Mouse (Mus musculus) lung, embryonic 14.5 days (tissue): Measurements from ENCODE around the gene Lemd2. TPM values are rescaled to one million over a fixed set of nuclear protein-coding genes. Genes with fewer than 3 reads are reported as not detected.

Experiments
- ATAC-seq: fragments of 200-750 bp; cut with Nextera tagmentation; 2 replicates; pipeline ENCODE4 v1.8.0; 2017; ENCODE audit warnings: mild to moderate bottlenecking, moderate TSS enrichment, moderate library complexity; ENCODE audit not compliant: insufficient read depth
- DNase-seq: peaks from one replicate; pipeline ENCODE4 v3.0.0-alpha.2; 2015
- H3K27ac ChIP-seq: fragments of 300-500 bp; sonication (generic); 2 replicates; pipeline ENCODE4 v1.5.1; 2014; ENCODE audit warnings: low read depth, mild to moderate bottlenecking, moderate library complexity
- H3K27me3 ChIP-seq: fragments of 300-500 bp; sonication (generic); 2 replicates; pipeline ENCODE4 v1.6.1; 2014; ENCODE audit warnings: low read length, control low read depth; ENCODE audit not compliant: insufficient read depth
- H3K36me3 ChIP-seq: fragments of 300-500 bp; sonication (generic); 2 replicates; pipeline ENCODE4 v1.6.1; 2014; ENCODE audit warnings: control low read depth; ENCODE audit not compliant: insufficient read depth
- H3K4me1 ChIP-seq: fragments of 300-500 bp; sonication (generic); 2 replicates; pipeline ENCODE4 v1.6.1; 2014; ENCODE audit warnings: antibody characterized with exemption, control low read depth; ENCODE audit not compliant: insufficient read depth
- H3K4me2 ChIP-seq: fragments of 300-500 bp; sonication (generic); 2 replicates; pipeline ENCODE4 v1.6.1; 2014; ENCODE audit warnings: mild to moderate bottlenecking
- H3K4me3 ChIP-seq: fragments of 300-500 bp; sonication (generic); 2 replicates; pipeline ENCODE4 v1.5.1; 2014; ENCODE audit warnings: low read depth, low read length
- H3K9ac ChIP-seq: fragments of 300-500 bp; sonication (generic); 2 replicates; pipeline ENCODE4 v1.6.1; 2014
- H3K9me3 ChIP-seq: fragments of 300-500 bp; sonication (generic); 2 replicates; pipeline ENCODE4 v1.6.1; 2016; ENCODE audit warnings: low read depth, low read length, control low read depth
- CTCF ChIP-seq: IDR thresholded peaks from 2 replicates; pipeline ENCODE4 v1.5.1; 2016; ENCODE audit warnings: antibody characterized with exemption, low read depth
- WGBS: fragments of 180-500 bp; shearing (Covaris S2); extraction: QIAGEN DNeasy Blood & Tissue Kit; methylation state at CpG from one replicate; pipeline ENCODE4 v1.1.7; 2014; 5-methylcytosine and 5-hydroxymethylcytosine counted together
- polyA plus RNA-seq: library from polyadenylated mRNA; unstranded; fragments of >200 nt; fragmentation: Nextera tagmentation; extraction: Ambion mirVana; gene quantifications from 2 replicates; pipeline ENCODE4 v1.2.1, GENCODE M21; 2014

The Lemd2 gene
- polyA plus RNA-seq, 1 experiment from 2014 or later: 20.4 TPM

- Histone ChIP-seq H3K27ac (no peak overlapping the region), H3K4me1 (no peaks in the 10 kb centered on the region), H3K9ac (no peak overlapping the region), H3K4me3 (no peak overlapping the region), H3K9me3 (no peaks in the 10 kb centered on the region), H3K27me3 (no peaks in the 10 kb centered on the region), H3K36me3 (peaks cover 29% of the 10 kb centered on the region), H3K4me2 (no peak overlapping the region)
- DNase-seq (no peak), ATAC-seq (no peak)
- WGBS: 52% methylated on average over 5 of the region's 5 CpGs
- no peak for TF ChIP-seq CTCF
Observed at GRCm38 (mm10) chr17:27187059-27187458, 17.2 kb downstream of the Lemd2 start.

GRCm38 (mm10) chr17:27186068-27186467 is 18.2 kb downstream of the Lemd2 start:
- no peak for TF ChIP-seq CTCF
- H3K4me2 ChIP-seq: no peak overlapping the region
- no peak overlapping the region for H3K4me3 ChIP-seq
- no peak overlapping the region for H3K27ac ChIP-seq
- H3K27me3 ChIP-seq: no peaks in the 10 kb centered on the region
- DNase-seq (no peak), ATAC-seq (no peak)
- H3K9me3 ChIP-seq: no peaks in the 10 kb centered on the region
- H3K36me3 ChIP-seq: peaks cover 19% of the 10 kb centered on the region; the same call in 1 of the 2 replicates
- no peaks in the 10 kb centered on the region for H3K4me1 ChIP-seq
- 84% methylated on average over 3 of the region's 3 CpGs for WGBS
- H3K9ac ChIP-seq: no peak overlapping the region

GRCm38 (mm10) chr17:27183667-27184292 is 20.5 kb downstream of the Lemd2 start:
- no peak for DNase-seq
- Histone ChIP-seq H3K36me3 (no peaks in the 10 kb centered on the region), H3K4me1 (no peaks in the 10 kb centered on the region), H3K27me3 (no peaks in the 10 kb centered on the region), H3K27ac (no peak overlapping the region), H3K9me3 (no peaks in the 10 kb centered on the region), H3K4me2 (no peak overlapping the region), H3K4me3 (no peak overlapping the region), H3K9ac (no peak overlapping the region)
- TF ChIP-seq CTCF: no peak
- 84% methylated on average over 12 of the region's 12 CpGs for WGBS
- no peak for ATAC-seq

- no peaks in the 10 kb centered on the region for H3K9me3 ChIP-seq
- no peak overlapping the region for H3K4me2 ChIP-seq
- no peaks in the 10 kb centered on the region for H3K4me1 ChIP-seq
- ATAC-seq (no peak), DNase-seq (no peak)
- no peaks in the 10 kb centered on the region for H3K36me3 ChIP-seq
- no peak overlapping the region for H3K4me3 ChIP-seq
- H3K27ac ChIP-seq: no peak overlapping the region
- H3K9ac ChIP-seq: no peak overlapping the region
- TF ChIP-seq CTCF: no peak
- H3K27me3 ChIP-seq: no peaks in the 10 kb centered on the region
- 77% methylated on average over 5 of the region's 5 CpGs for WGBS
Observed at GRCm38 (mm10) chr17:27182401-27182800, 21.9 kb downstream of the Lemd2 start.

GRCm38 (mm10) chr17:27181666-27182065 is 22.6 kb downstream of the Lemd2 start:
- TF ChIP-seq CTCF: peak; percentile 56
- no peak overlapping the region for H3K9ac ChIP-seq
- H3K36me3 ChIP-seq: no peaks in the 10 kb centered on the region
- H3K4me3 ChIP-seq: no peak overlapping the region
- H3K27ac ChIP-seq: no peak overlapping the region
- ATAC-seq (peak; percentile 28; the same call in 1 of the 2 replicates), DNase-seq (peak; percentile 32)
- H3K9me3 ChIP-seq: no peaks in the 10 kb centered on the region
- H3K4me1 ChIP-seq: no peaks in the 10 kb centered on the region
- H3K4me2 ChIP-seq: no peak overlapping the region
- no peaks in the 10 kb centered on the region for H3K27me3 ChIP-seq
- WGBS: 39% methylated on average over 3 of the region's 3 CpGs

GRCm38 (mm10) chr17:27179681-27180280 is 24.5 kb downstream of the Lemd2 start:
- DNase-seq (no peak), ATAC-seq (no peak)
- WGBS: 58% methylated on average over 12 of the region's 12 CpGs
- no peak for TF ChIP-seq CTCF
- Histone ChIP-seq H3K9ac (no peak overlapping the region), H3K4me2 (no peak overlapping the region), H3K4me3 (no peak overlapping the region), H3K27ac (no peak overlapping the region), H3K9me3 (no peaks in the 10 kb centered on the region), H3K36me3 (no peaks in the 10 kb centered on the region), H3K4me1 (no peaks in the 10 kb centered on the region), H3K27me3 (no peaks in the 10 kb centered on the region)

- no peak overlapping the region for H3K9ac ChIP-seq
- no peak overlapping the region for H3K4me3 ChIP-seq
- H3K9me3 ChIP-seq: no peaks in the 10 kb centered on the region
- no peak for TF ChIP-seq CTCF
- H3K4me2 ChIP-seq: no peak overlapping the region
- 91% methylated on average over 17 of the region's 17 CpGs for WGBS
- H3K4me1 ChIP-seq: no peaks in the 10 kb centered on the region
- ATAC-seq (no peak), DNase-seq (no peak)
- no peaks in the 10 kb centered on the region for H3K36me3 ChIP-seq
- H3K27me3 ChIP-seq: no peaks in the 10 kb centered on the region
- H3K27ac ChIP-seq: no peak overlapping the region
Observed at GRCm38 (mm10) chr17:27178427-27179177, 25.7 kb downstream of the Lemd2 start.
